Mouse (Mus musculus) kidney, adult 2 months (tissue): ENCODE results near the gene Kif28.

Experiments used
- CTCF ChIP-seq: fragments of 200-500 bp; conservative IDR thresholded peaks from 2 replicates; pipeline ENCODE4 v1.5.1; 2011; ENCODE audit warnings: low read depth, mild to moderate bottlenecking, control low read depth, low read length, moderate library complexity, mixed read lengths; ENCODE audit not compliant: insufficient read depth, insufficient read length
- POLR2A ChIP-seq: fragments of 200-500 bp; IDR thresholded peaks from one replicate; pipeline ENCODE4 v1.6.1; 2011; ENCODE audit warnings: low read depth, low read length, control low read depth

- TF ChIP-seq CTCF (no peak), POLR2A (no peak)
These were observed 80.7 kb downstream of the Kif28 start for GRCm38 (mm10) chr1:179664309-179664930.
